Mouse (Mus musculus): ENCODE data around the gene Gm28308. TPM values are rescaled to one million over a fixed set of nuclear protein-coding genes. Genes with fewer than 3 reads are reported as not detected.
A peak's percentile ranks its signal among the peaks of the same experiment; 100 is the strongest.

The Gm28308 gene
- polyA plus RNA-seq, 1 experiment from 2014 or later = 1.2 TPM

DNA sequence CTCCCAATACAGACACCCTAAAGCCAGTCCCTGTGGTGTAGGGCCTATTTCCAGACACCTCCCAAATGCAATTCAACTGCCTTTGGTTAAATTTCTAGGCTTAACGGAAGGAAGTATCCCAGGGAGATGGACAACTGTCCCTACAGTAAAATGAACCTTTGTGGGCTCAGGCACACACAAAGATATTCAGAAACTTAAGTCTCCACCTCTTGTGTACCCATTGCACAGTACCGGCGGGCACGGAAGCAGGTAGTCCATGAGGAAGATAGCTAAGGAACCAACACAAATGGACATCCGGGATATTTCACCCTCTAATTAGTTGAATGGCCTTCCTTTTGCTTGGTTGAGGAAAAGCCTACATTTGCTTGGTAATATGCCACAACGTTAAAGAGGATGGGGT lies 36.7 kb downstream of the Gm28308 start:
- H3K9me3 ChIP-seq (replicated peaks) = no peaks in the 10 kb centered on the region
- H3K36me3 ChIP-seq = peaks cover 13% of the 10 kb centered on the region
- WGBS = 1% methylated on average over 6 of the region's 6 CpGs
- H3K27me3 ChIP-seq (ENCODE audit: low read depth, poor library complexity, severe bottlenecking) = peaks cover 85% of the 10 kb centered on the region
- peak; percentile 54 for DNase-seq (ENCODE audit: low spot score)
- peak overlapping the region; percentile 65 for H3K4me3 ChIP-seq
- peak overlapping the region; percentile 90 for H3K27ac ChIP-seq
- peaks cover 100% of the 10 kb centered on the region for H3K4me1 ChIP-seq

DNA sequence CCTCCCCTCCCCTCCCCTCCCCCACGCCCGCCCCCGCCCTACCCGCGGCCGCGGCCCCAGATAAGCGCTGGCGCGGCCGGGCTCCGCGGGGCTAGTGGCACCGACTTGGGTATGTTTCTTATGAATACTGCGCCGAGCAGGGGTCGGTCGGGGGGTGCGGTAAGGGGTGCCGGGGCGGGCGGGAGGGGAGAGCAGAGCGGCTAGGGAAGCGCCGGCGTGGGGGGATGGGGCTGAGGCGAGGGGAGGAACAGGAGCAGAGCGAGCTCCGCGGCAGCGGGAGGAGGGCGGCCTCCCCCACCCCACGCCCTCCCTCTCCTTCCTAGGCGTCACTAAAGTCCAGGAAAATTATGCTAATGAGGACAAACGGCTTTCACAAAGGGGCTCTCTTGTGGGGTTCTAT lies 37.3 kb downstream of the Gm28308 start:
- Histone ChIP-seq H3K27me3 (ENCODE audit: low read depth, poor library complexity, severe bottlenecking) (peaks cover 85% of the 10 kb centered on the region), H3K4me1 (peaks cover 100% of the 10 kb centered on the region), H3K9me3 (replicated peaks) (no peaks in the 10 kb centered on the region), H3K27ac (peak overlapping the region; percentile 90), H3K36me3 (peaks cover 8% of the 10 kb centered on the region), H3K4me3 (peak overlapping the region; percentile 65)
- WGBS = 2% methylated on average over 20 of the region's 35 CpGs
- peak; percentile 73 for DNase-seq (ENCODE audit: low spot score)

DNA sequence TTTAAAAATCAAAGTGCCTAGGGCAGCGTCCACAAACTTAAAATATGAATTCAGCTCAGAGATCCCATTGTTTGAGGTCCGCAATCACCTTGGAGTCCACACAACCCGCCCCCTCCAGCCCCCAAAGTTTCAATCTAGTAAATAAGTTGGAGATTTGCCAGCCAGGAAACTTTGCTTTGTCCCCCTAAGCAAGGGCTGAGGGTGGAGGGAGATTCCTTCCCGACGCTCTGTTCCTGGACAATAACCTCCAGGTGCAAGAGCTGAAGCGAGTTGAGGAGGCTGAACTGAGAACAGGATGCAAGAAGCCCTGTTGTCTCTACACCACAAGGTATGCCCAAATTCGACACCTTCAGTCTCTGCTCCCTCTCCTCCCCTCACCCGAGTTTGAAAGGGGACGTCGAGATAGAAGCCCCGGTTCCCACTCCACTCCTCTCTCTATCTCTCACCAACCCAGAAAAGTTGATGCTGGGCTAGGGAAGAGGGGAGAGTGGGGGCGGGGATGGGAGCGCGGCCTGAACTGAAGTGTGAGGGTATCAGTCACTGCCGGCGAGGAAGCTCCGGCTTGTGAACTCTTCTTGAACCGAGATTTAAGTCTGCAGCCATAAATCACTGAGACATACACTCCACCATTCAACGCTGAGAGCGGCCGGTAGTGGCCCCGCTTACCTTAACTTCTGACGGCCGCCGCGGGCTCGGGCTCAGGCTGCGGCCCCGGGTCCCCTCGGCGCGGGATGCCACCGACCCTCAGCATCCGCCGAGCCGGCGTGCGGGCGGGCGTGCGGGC lies 38.0 kb downstream of the Gm28308 start:
- Histone ChIP-seq H3K36me3 (peaks cover 13% of the 10 kb centered on the region), H3K4me3 (peak overlapping the region; percentile 65), H3K9me3 (replicated peaks) (no peaks in the 10 kb centered on the region), H3K27me3 (ENCODE audit: low read depth, poor library complexity, severe bottlenecking) (peaks cover 85% of the 10 kb centered on the region), H3K4me1 (peaks cover 100% of the 10 kb centered on the region), H3K27ac (peak overlapping the region; percentile 90)
- DNase-seq (ENCODE audit: low spot score) = peak; percentile 76
- WGBS = 1% methylated on average over 40 of the region's 41 CpGs

DNA sequence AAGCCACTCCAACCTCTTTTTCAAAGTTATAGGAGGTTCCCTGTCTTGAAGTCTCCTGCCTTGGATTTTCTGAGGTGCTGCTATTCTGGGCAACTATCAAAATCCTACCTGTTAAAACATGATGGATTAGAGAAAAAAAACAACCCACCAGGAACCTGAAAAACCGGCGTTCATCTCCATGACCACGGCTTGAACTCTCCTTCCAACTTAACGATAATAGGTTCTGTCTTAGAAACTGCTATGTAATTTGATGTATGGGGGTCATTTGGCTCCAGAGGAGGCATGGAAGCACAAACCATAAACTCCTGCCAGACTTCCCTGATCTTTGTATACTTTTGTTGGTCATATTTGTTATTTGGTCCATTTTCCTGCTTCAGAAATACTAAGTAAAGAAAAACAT lies 39.5 kb downstream of the Gm28308 start:
- Histone ChIP-seq H3K27me3 (ENCODE audit: low read depth, poor library complexity, severe bottlenecking) (peaks cover 77% of the 10 kb centered on the region), H3K4me1 (peaks cover 98% of the 10 kb centered on the region), H3K4me3 (peak overlapping the region; percentile 47; the same call in 1 of the 2 replicates), H3K36me3 (peaks cover 20% of the 10 kb centered on the region), H3K9me3 (replicated peaks) (no peaks in the 10 kb centered on the region), H3K27ac (peak overlapping the region; percentile 81; the same call in 1 of the 2 replicates)
- DNase-seq (ENCODE audit: low spot score) = peak; percentile 39
- WGBS = 0% methylated on average over 4 of the region's 4 CpGs

DNA sequence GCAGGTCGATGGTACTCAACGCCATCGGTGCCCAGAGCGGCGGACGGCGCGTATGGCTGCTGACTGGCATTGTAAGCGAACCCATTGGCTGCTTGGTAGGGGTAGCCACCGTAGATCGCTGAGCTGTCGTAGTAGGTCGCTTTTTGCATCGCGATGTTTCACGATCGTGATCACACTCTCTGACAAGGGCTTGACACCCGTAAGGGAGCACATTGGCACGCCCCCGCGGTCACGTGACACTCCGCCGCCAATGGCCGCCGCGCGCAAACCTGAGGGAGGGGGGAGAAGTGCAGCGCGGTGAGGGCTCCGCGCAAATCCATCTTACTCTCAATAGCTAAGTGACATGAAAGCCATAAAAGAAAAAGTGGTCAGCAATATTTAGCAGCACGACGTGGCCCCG lies 40.6 kb downstream of the Gm28308 start:
- Histone ChIP-seq H3K4me3 (peak overlapping the region; percentile 47), H3K27me3 (ENCODE audit: low read depth, poor library complexity, severe bottlenecking) (peaks cover 77% of the 10 kb centered on the region), H3K9me3 (replicated peaks) (no peaks in the 10 kb centered on the region), H3K36me3 (peaks cover 21% of the 10 kb centered on the region), H3K4me1 (peaks cover 98% of the 10 kb centered on the region), H3K27ac (peak overlapping the region; percentile 81)
- peak; percentile 97 for DNase-seq (ENCODE audit: low spot score)
- WGBS = under 1% methylated on average over 35 of the region's 35 CpGs

DNA sequence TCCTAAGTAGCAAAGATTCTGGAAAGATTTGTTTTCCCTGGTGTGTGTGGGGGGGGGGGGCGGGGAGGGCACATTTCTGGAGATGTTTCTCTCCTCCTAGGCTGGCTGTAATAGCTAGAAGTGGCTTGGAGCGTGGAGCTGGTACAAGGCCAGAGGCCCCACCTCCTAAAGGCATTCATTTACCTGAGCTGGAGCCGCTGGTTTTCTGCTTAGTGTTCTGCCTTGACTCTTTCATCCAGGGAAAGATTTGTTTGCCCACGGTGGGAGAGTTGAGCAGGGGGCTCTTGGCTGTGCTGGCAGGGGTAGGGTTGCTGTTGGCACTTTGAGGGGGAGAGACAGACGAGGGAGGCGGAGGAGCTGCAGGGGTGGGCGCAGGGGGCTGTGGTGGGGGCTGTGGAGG lies 41.2 kb downstream of the Gm28308 start:
- no peaks in the 10 kb centered on the region for H3K9me3 ChIP-seq (replicated peaks)
- H3K4me3 ChIP-seq = peak overlapping the region; percentile 47
- peaks cover 98% of the 10 kb centered on the region for H3K4me1 ChIP-seq
- peaks cover 77% of the 10 kb centered on the region for H3K27me3 ChIP-seq (ENCODE audit: low read depth, poor library complexity, severe bottlenecking)
- H3K27ac ChIP-seq = peak overlapping the region; percentile 81
- H3K36me3 ChIP-seq = peaks cover 21% of the 10 kb centered on the region
- peak; percentile 40 for DNase-seq (ENCODE audit: low spot score)
- WGBS = 13% methylated on average over 7 of the region's 7 CpGs

DNA sequence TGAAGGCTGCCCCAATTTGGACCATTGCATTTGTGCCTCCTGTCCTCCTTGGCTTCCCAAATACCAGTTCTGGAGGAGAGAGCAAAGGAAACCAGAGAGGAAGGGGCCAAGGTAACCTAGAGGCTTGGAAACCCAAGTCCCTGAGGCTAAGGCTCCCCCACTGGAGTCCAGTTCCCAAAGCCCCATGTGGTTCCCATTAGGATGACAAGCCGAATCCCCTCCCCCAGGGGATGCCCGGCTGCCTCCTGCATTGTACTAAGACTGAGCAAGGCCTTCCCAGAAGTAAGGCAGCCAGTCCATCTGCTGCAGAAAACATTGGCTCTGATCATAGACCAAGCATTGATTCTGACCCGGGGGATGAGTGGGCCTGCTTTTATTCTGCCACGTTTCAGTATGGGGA lies 41.8 kb downstream of the Gm28308 start:
- Histone ChIP-seq H3K9me3 (replicated peaks) (no peaks in the 10 kb centered on the region), H3K4me1 (peaks cover 98% of the 10 kb centered on the region), H3K27ac (peak overlapping the region; percentile 81), H3K36me3 (peaks cover 21% of the 10 kb centered on the region), H3K27me3 (ENCODE audit: low read depth, poor library complexity, severe bottlenecking) (peaks cover 79% of the 10 kb centered on the region), H3K4me3 (peak overlapping the region; percentile 47)
- 3% methylated on average over 4 of the region's 4 CpGs for WGBS
- DNase-seq (ENCODE audit: low spot score) = peak; percentile 82

DNA sequence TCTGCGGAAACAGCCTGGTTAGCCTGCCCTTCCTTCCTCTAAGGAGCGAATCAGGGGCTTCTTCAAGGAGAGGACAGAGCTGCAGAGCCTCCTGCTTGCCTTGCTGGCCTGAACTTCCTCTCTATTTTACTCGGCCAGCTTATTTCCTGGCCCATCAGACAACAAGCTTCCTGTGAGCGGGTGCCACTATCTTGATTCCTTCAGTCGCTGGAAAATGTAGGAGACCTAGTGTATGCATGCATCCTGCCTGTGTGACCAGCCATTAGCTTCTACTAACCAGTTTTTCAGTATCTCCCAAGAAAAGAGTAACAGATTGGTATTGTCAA lies 42.3 kb downstream of the Gm28308 start:
- DNase-seq (ENCODE audit: low spot score) = no peak

DNA sequence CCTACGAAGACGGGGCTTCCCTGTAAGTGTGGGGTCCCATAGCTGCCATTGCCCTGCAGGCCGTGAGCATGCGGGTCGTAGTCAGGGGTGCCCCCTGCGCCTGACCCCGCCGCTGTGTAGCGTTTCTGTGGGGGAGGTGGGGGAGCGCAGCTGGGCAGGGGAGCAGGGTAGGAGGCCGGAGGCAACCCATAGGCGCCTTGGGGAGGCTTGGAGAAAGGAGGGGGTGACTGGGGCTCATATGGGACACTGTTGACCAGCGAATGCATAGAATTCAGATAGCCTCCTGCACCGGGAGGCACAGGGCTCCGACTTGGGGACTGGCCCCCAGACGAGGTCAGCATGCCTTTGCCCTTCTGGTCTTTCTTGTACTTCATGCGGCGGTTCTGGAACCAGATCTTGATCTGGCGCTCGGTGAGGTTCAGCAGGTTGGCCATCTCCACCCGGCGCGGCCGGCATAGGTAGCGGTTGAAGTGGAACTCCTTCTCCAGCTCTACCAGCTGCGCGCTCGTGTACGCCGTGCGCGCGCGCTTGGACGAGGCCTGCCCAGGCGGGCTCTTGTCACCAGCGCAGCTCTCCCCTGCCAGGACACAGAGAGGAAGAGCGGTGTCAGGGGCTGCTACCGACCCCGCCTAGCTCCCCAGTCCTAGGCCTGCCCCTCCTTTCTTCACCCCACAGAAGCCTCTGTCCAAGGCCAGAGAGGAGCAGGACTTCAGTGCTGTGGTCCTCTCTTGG lies 42.8 kb downstream of the Gm28308 start:
- H3K4me1 ChIP-seq = peaks cover 98% of the 10 kb centered on the region
- WGBS = 4% methylated on average over 40 of the region's 40 CpGs
- H3K9me3 ChIP-seq (replicated peaks) = no peaks in the 10 kb centered on the region
- H3K4me3 ChIP-seq = peak overlapping the region; percentile 47
- H3K27me3 ChIP-seq (ENCODE audit: low read depth, poor library complexity, severe bottlenecking) = peaks cover 75% of the 10 kb centered on the region
- peak; percentile 70 for DNase-seq (ENCODE audit: low spot score)
- peak overlapping the region; percentile 81 for H3K27ac ChIP-seq
- peaks cover 21% of the 10 kb centered on the region for H3K36me3 ChIP-seq

More for the DNA sequence above, 42.3 kb downstream of the Gm28308 start:
- Histone ChIP-seq H3K4me3 (peak overlapping the region; percentile 47), H3K9me3 (replicated peaks) (no peaks in the 10 kb centered on the region), H3K4me1 (peaks cover 98% of the 10 kb centered on the region), H3K36me3 (peaks cover 21% of the 10 kb centered on the region), H3K27ac (peak overlapping the region; percentile 81), H3K27me3 (ENCODE audit: low read depth, poor library complexity, severe bottlenecking) (peaks cover 80% of the 10 kb centered on the region)
- 18% methylated on average over 5 of the region's 5 CpGs for WGBS

DNA sequence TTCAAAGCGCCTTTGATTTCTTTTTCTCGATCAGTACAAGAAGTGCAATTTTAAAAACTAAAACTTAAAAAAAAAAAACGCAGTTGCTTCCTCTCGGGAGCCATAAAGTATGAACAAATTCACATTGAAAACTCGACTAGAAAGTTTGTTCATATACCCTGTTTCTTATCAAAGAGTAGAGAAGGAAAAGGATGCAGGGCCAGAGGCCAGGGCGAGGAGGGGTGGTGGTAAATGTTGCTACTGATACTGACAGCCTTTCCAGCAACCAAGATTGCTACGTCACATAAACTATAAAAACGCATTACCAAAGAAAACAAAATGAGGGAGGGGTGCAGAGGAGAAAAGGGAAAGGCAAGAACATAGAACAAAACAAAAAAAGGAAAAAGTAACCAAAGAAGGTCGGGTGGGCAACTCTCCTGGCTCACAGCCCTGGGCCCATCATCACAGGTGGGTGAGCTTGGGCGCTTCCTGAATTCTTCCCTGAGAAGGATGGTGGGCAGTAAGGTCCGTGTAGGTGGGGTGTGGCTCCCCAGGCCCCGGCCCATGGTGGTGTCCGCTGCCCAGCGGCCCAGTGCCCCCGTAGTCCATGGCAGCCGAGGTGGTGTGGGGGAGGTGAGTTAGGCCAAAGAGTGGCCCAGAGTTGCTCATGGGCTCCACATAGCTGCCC lies 43.5 kb downstream of the Gm28308 start:
- Histone ChIP-seq H3K4me3 (peak overlapping the region; percentile 47), H3K36me3 (peaks cover 21% of the 10 kb centered on the region), H3K27ac (peak overlapping the region; percentile 81), H3K4me1 (peaks cover 98% of the 10 kb centered on the region), H3K9me3 (replicated peaks) (no peaks in the 10 kb centered on the region), H3K27me3 (ENCODE audit: low read depth, poor library complexity, severe bottlenecking) (peaks cover 72% of the 10 kb centered on the region)
- 18% methylated on average over 16 of the region's 16 CpGs for WGBS
- no peak for DNase-seq (ENCODE audit: low spot score)

DNA sequence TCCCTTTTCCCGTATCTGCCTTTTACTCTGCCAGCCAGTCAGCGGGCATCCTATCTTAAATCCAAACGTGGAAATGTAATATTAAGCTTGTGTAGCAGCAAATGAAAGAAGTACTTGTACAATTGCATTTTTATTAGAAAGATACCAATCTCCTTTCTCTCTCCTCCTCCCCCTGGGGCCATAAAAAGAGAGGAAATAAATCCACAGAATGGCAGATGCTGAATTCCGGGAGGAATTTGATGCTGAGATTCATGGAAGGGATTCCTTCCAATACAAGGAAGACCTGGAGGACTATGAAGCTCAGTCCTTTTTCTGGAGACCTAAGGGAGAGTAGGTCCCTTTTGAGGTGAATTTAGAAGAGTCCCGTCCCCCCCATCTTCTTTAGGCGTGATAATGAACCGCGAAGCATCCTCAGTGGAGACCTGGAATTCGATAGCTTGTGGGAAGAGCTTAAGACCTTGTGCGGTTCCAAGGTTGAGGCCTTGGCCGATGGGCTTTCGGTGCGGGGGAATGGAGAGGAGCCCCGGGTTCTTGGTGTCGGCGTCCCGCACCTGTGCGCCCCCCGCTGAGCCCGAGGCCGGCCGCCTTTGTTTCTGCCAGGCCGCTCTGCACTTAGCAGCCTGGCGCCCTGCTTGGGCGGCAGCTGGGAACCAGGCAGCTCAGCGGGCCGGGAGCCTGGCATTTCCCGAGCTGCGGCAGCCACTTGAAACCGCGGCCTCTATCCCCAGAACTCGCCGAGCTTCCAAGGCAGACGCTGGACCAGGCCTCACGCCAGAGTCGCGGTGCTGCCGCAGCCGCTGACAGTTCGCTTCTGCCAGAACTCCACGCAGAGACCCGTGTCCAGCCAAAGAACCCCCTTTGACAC lies 44.7 kb downstream of the Gm28308 start:
- WGBS = 3% methylated on average over 42 of the region's 42 CpGs
- Histone ChIP-seq H3K27ac (peak overlapping the region; percentile 86), H3K36me3 (peaks cover 21% of the 10 kb centered on the region), H3K4me3 (peak overlapping the region; percentile 41), H3K4me1 (peaks cover 98% of the 10 kb centered on the region), H3K27me3 (ENCODE audit: low read depth, poor library complexity, severe bottlenecking) (peaks cover 71% of the 10 kb centered on the region), H3K9me3 (replicated peaks) (no peaks in the 10 kb centered on the region)
- peak; percentile 71 for DNase-seq (ENCODE audit: low spot score)

DNA sequence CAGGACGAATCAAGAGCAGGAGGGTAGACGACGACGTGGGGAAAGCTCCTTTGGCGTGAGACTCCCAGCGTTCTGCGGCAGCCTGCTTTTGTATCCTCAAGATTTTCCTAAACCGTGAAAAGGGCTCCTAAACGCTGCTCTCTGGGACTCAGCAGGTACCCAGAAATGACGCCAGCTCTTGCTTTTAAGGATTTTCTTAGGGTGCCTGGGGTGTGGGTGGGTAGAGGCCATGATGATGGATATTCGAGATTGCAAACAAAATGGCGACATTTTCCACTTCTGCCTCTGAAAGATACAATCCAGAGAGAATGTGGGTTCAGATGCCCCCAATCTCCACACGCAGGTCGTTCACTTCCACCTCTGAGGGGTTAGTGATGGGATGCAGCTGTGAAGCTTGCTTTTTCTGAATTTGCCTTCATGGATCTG lies 45.4 kb downstream of the Gm28308 start:
- DNase-seq (ENCODE audit: low spot score) = peak; percentile 47
- peaks cover 21% of the 10 kb centered on the region for H3K36me3 ChIP-seq
- no peaks in the 10 kb centered on the region for H3K9me3 ChIP-seq (replicated peaks)
- peaks cover 98% of the 10 kb centered on the region for H3K4me1 ChIP-seq
- WGBS = 9% methylated on average over 14 of the region's 14 CpGs
- peak overlapping the region; percentile 86 for H3K27ac ChIP-seq
- H3K27me3 ChIP-seq (ENCODE audit: low read depth, poor library complexity, severe bottlenecking) = peaks cover 66% of the 10 kb centered on the region
- peak overlapping the region; percentile 41 for H3K4me3 ChIP-seq

Data from limb, embryonic 10.5 days (tissue).